Mouse (Mus musculus) spleen, adult 2 months (tissue): ENCODE data around the gene Kdm6b. TPM values are rescaled to one million over a fixed set of nuclear protein-coding genes. Genes with fewer than 3 reads are reported as not detected.

Source experiments
- DNase-seq, 2 experiments: peaks; one replicate each; pipeline versions ENCODE4 v3.0.0 to v3.0.0-alpha.2; 2012 to 2021; ENCODE audit warnings: low spot score in 2 of 2, low read depth in 1 of 2
- H3K27ac ChIP-seq: fragments of 200-500 bp; 2 replicates; pipeline ENCODE4 v1.5.1; 2012; ENCODE audit warnings: low read length, inconsistent platforms; ENCODE audit not compliant: insufficient read depth
- H3K27me3 ChIP-seq: fragments of 200-500 bp; 2 replicates; pipeline ENCODE4 v1.6.1; 2012; ENCODE audit warnings: mild to moderate bottlenecking, moderate library complexity, low read length, inconsistent platforms; ENCODE audit not compliant: control insufficient read depth, insufficient read depth
- H3K36me3 ChIP-seq: fragments of 200-500 bp; 2 replicates; pipeline ENCODE4 v1.6.1; 2012; ENCODE audit warnings: mild to moderate bottlenecking, low read length, inconsistent platforms; ENCODE audit not compliant: control insufficient read depth, insufficient read depth
- H3K4me1 ChIP-seq: fragments of 200-500 bp; 2 replicates; pipeline ENCODE4 v1.6.1; 2011; ENCODE audit warnings: inconsistent platforms; ENCODE audit not compliant: control insufficient read depth, insufficient read depth, insufficient read length
- H3K4me3 ChIP-seq: fragments of 200-500 bp; 2 replicates; pipeline ENCODE4 v1.5.1; 2011; ENCODE audit warnings: mild to moderate bottlenecking, inconsistent platforms; ENCODE audit not compliant: insufficient read depth, insufficient read length; ENCODE audit errors: extremely low read depth
- CTCF ChIP-seq: fragments of 200-500 bp; IDR thresholded peaks from 2 replicates; pipeline ENCODE4 v1.5.1; 2011; ENCODE audit warnings: mild to moderate bottlenecking, inconsistent platforms; ENCODE audit not compliant: insufficient read depth, insufficient read length, insufficient replicate concordance; ENCODE audit errors: extremely low read depth
- POLR2A ChIP-seq: fragments of 200-500 bp; IDR thresholded peaks from 2 replicates; pipeline ENCODE4 v1.6.1; 2011; ENCODE audit warnings: low read depth, low read length, inconsistent platforms
- WGBS: fragments of 180-500 bp; shearing (Covaris S2); methylation state at CpG from one replicate; pipeline ENCODE4 v1.1.7; 2018; 5-methylcytosine and 5-hydroxymethylcytosine counted together
- polyA plus RNA-seq: library from polyadenylated mRNA; depleted of rRNA; stranded (reverse); fragments of >200 nt; gene quantifications from 2 replicates; pipeline ENCODE4 v1.2.3, GENCODE M21; 2012

Gene Kdm6b
- polyA plus RNA-seq, 1 experiment, result 15.8 TPM

GRCm38 (mm10) chr11:69370817-69371215, 42.7 kb downstream of the Kdm6b start:
- H3K4me1 ChIP-seq, result peaks cover 4% of the 10 kb centered on the region; the same call in 1 of the 2 replicates
- WGBS, result 80% methylated on average over 9 of the region's 9 CpGs
- DNase-seq, result no peak

GRCm38 (mm10) chr11:69369990-69370816, 43.3 kb downstream of the Kdm6b start:
- no peak for DNase-seq
- TF ChIP-seq CTCF, result no peak
- no peak for TF ChIP-seq POLR2A
- 45% methylated on average over 2 of the region's 2 CpGs for WGBS
- Histone ChIP-seq H3K36me3 (no peaks in the 10 kb centered on the region), H3K27ac (no peak overlapping the region), H3K27me3 (no peaks in the 10 kb centered on the region), H3K4me3 (no peak overlapping the region), H3K4me1 (peaks cover 4% of the 10 kb centered on the region; the same call in 1 of the 2 replicates)

More at GRCm38 (mm10) chr11:69370817-69371215, 42.7 kb downstream of the Kdm6b start:
- H3K36me3 ChIP-seq, result no peaks in the 10 kb centered on the region
- H3K4me3 ChIP-seq, result no peak overlapping the region
- 0 out of 2 replicates have a peak overlapping the region, but pooled peaks have one; percentile 6 for H3K27ac ChIP-seq
- TF ChIP-seq POLR2A (no peak), CTCF (no peak)
- no peaks in the 10 kb centered on the region for H3K27me3 ChIP-seq

- no peaks in the 10 kb centered on the region for H3K27me3 ChIP-seq
- peak within 1 kb of the TSS; percentile 92 for H3K4me3 ChIP-seq
- no peaks in the 10 kb centered on the region for H3K36me3 ChIP-seq
- WGBS, result 0% methylated on average over 19 of the region's 34 CpGs
- DNase-seq, result no peak
- peaks cover 8% of the 10 kb centered on the region; the same call in 1 of the 2 replicates for H3K4me1 ChIP-seq
- H3K27ac ChIP-seq, result peak within 1 kb of the TSS; percentile 89
- TF ChIP-seq CTCF (no peak), POLR2A (no peak; the same call in 1 of the 2 replicates)
Observed at GRCm38 (mm10) chr11:69369215-69369989, 44.1 kb downstream of the Kdm6b start, which contains the start of gene Chd3. TSS of gene Chd3 (minus strand) at chr11:69369406.

DNA sequence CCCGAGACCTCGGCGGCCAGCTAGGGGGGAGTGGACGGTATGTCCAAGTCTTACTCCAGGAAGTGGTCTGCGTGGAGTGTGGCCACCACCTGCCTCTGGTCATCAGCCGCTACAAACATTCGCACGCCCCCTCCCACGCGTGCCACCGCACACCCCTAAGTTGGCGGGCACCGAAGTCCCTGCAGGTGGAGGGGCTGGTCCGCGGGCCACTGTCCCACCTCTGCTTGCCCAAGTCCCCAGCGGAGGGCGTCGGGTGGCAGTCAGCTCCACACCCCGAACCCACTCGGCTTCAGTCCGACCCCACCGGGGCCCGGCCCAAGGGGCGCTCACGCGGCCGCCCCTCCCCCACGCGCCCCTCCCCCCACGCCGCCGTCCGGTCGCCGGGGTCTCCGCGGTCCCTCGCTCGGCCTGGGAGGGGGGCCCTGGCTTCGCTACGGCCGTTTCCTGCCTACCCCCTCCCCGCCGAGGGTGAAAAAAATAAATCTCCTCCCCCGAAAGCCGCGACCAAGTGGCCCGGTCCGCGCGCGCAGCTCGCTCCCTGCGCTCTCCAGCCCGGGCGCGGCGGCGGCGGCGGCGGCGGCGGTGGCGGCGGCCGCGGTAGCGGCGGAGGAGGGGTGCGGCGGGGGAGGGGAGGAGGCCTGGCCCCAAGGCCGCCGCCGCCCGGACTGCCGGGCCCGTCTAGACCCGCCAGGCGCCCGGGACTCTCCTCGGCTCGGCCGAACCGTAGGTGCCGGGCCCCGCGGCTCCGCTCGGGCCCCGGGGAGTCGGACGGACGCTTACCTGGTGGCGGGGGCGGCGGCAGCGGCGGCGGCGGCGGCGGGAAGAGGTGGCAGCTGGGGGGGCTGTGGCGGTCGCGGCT, 44.9 kb downstream of the Kdm6b start:
- under 1% methylated on average over 82 of the region's 106 CpGs for WGBS
- DNase-seq, result peak in 1 of 2 experiments; percentile 37
- H3K36me3 ChIP-seq, result peaks cover 4% of the 10 kb centered on the region
- peaks cover 8% of the 10 kb centered on the region; the same call in 1 of the 2 replicates for H3K4me1 ChIP-seq
- peak overlapping the region; percentile 89 for H3K27ac ChIP-seq
- no peaks in the 10 kb centered on the region for H3K27me3 ChIP-seq
- peak overlapping the region; percentile 92 for H3K4me3 ChIP-seq
- TF ChIP-seq POLR2A, result no peak; the same call in 1 of the 2 replicates
- TF ChIP-seq CTCF, result no peak

- TF ChIP-seq CTCF (no peak), POLR2A (no peak)
- peak overlapping the region; percentile 89 for H3K27ac ChIP-seq
- peak overlapping the region; percentile 92 for H3K4me3 ChIP-seq
- no peaks in the 10 kb centered on the region for H3K27me3 ChIP-seq
- WGBS, result 2% methylated on average over 22 of the region's 22 CpGs
- H3K36me3 ChIP-seq, result peaks cover 5% of the 10 kb centered on the region
- H3K4me1 ChIP-seq, result peaks cover 8% of the 10 kb centered on the region; the same call in 1 of the 2 replicates
- DNase-seq, result peak in 1 of 2 experiments; percentile 44
Observed at GRCm38 (mm10) chr11:69367616-69368355, 45.7 kb downstream of the Kdm6b start.
